Comparison of ENCODE assay signal across 27 mouse cellular contexts in genomic region chr1:182639456-182639855, GRCm38 (mm10).
"Had no signal": no experiment of that assay in that cellular context is flagged by ENCODE, and none has a peak within 500 bp of the region (broad histone marks: within the 10 kb centered on the region; RNA-seq: fewer than 3 reads in every experiment).

No protein-coding gene starts in this region.

- H3K27me3 ChIP-seq: heart, embryonic 13.5 days; hindbrain, embryonic 13.5 days; hindbrain, embryonic 15.5 days; kidney, embryonic 15.5 days; limb, embryonic 12.5 days; liver, embryonic 13.5 days had no signal

- H3K36me3 ChIP-seq: heart, embryonic 13.5 days; heart, embryonic 15.5 days; hindbrain, embryonic 13.5 days; hindbrain, embryonic 15.5 days; kidney, embryonic 15.5 days; limb, embryonic 10.5 days; limb, embryonic 12.5 days; liver, embryonic 13.5 days had no signal

- H3K4me3 ChIP-seq: gastrocnemius, adult 2 months; heart, embryonic 13.5 days; heart, embryonic 15.5 days; hindbrain, embryonic 13.5 days; hindbrain, embryonic 15.5 days; kidney, embryonic 15.5 days; limb, embryonic 10.5 days; limb, embryonic 12.5 days; liver, embryonic 13.5 days had no signal

- H3K9me3 ChIP-seq: heart, embryonic 13.5 days; heart, embryonic 15.5 days; hindbrain, embryonic 13.5 days; hindbrain, embryonic 15.5 days; kidney, embryonic 15.5 days; limb, embryonic 10.5 days; limb, embryonic 12.5 days; liver, embryonic 13.5 days had no signal

- H3K4me2 ChIP-seq: heart, embryonic 11.5 days; heart, embryonic 13.5 days; heart, embryonic 15.5 days; hindbrain, embryonic 13.5 days; hindbrain, embryonic 15.5 days; kidney, embryonic 15.5 days; limb, embryonic 12.5 days; liver, embryonic 11.5 days; liver, embryonic 13.5 days had no signal

- H3K9ac ChIP-seq: heart, embryonic 13.5 days; heart, embryonic 15.5 days; hindbrain, embryonic 13.5 days; hindbrain, embryonic 15.5 days; kidney, embryonic 15.5 days; limb, embryonic 12.5 days; liver, embryonic 13.5 days had no signal

- H3K4me1 ChIP-seq: heart, embryonic 13.5 days; heart, embryonic 15.5 days; liver, embryonic 13.5 days had no signal

- H3K27ac ChIP-seq: gastrocnemius, adult 2 months; heart, embryonic 13.5 days; heart, embryonic 15.5 days; hindbrain, embryonic 13.5 days; hindbrain, embryonic 15.5 days; hindbrain, postnatal 0 days; kidney, embryonic 15.5 days; kidney, postnatal 0 days; limb, embryonic 10.5 days; limb, embryonic 12.5 days; liver, embryonic 13.5 days had no signal

- ATAC-seq: intestine, embryonic 16.5 days had no signal

- DNase-seq: gastrocnemius, adult 2 months; gastrocnemius, postnatal 10 days; gastrocnemius, postnatal 25 days; heart, adult 18-20 months; heart, postnatal 14 days; heart, postnatal 36 days; kidney, adult 11 months; kidney, adult 2 months; kidney, adult 9 months; kidney, postnatal 14 days; kidney, postnatal 36 days; layer of hippocampus, adult 9-11 months; layer of hippocampus, postnatal 36 days; liver; liver, embryonic 13.5 days had no signal
